Mouse (Mus musculus) embryonic fibroblast, embryonic 13.5 days (primary cell): ENCODE results near the gene Ccdc159.

Experiments
- CTCF ChIP-seq: IDR thresholded peaks from 2 replicates; pipeline ENCODE4 v1.5.1; 2011; ENCODE audit warnings: mild to moderate bottlenecking, control low read depth, low read length, moderate library complexity, borderline replicate concordance; ENCODE audit not compliant: insufficient read depth
- POLR2A ChIP-seq: IDR thresholded peaks from 2 replicates; pipeline ENCODE4 v1.6.1; 2011; ENCODE audit warnings: low read depth, mild to moderate bottlenecking, control low read depth, low read length, moderate library complexity

DNA sequence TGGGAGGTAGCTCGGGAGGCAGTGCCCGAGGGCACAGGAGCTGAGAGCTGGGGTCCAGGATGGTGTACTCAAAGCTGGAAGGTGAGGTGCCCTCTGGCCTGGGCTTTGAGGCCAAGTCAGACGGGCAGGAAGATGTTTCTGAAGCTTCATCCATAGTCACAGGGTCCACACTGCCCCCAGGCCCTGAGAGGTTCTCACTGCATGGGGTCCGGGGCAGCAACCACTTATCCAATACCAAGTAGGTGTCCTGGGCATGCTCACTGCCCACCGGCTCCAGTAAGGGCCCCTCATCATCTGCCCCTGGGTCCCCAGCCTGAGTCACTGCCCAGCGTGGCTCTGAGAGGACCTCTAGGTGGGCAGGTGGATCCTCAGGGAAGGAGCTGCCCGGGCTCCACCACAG is 32.0 kb downstream of the Ccdc159 start:
- no peak for TF ChIP-seq POLR2A
- no peak for TF ChIP-seq CTCF
